Mouse (Mus musculus) G1E (cell line): Measurements from ENCODE around the gene Myh6. TPM values are rescaled to one million over a fixed set of nuclear protein-coding genes. Genes with fewer than 3 reads are reported as not detected.
"Not testable (repeated sequence)": the region's sequence is repeated elsewhere in the genome, so short reads cannot be mapped to it uniquely, and the experiment has no call there.

Experiments used
- ATAC-seq: 2 replicates; pipeline ENCODE4 v1.8.0; 2016; ENCODE audit warnings: mild to moderate bottlenecking; ENCODE audit not compliant: insufficient number of reproducible peaks, poor library complexity, low FRiP score, severe bottlenecking; ENCODE audit errors: extremely low read depth
- DNase-seq: peaks from one replicate; pipeline ENCODE4 v3.0.0; 2012; ENCODE audit warnings: low spot score
- H3K27me3 ChIP-seq: 2 replicates; pipeline ENCODE4 v1.6.1; 2012; ENCODE audit warnings: mild to moderate bottlenecking, low read length, inconsistent platforms; ENCODE audit not compliant: insufficient read depth
- H3K36me3 ChIP-seq: replicated peaks from 2 replicates; pipeline ENCODE3; 2012; ENCODE audit warnings: mild to moderate bottlenecking, inconsistent platforms
- H3K4me1 ChIP-seq: 2 replicates; pipeline ENCODE4 v1.6.1; 2012; ENCODE audit warnings: low read depth, low read length, inconsistent platforms, mixed read lengths; ENCODE audit not compliant: insufficient read depth
- H3K4me3 ChIP-seq: 2 replicates; pipeline ENCODE4 v1.5.1; 2012; ENCODE audit warnings: low read depth, mild to moderate bottlenecking, inconsistent platforms, low read length, moderate library complexity, mixed read lengths
- H3K9me3 ChIP-seq: replicated peaks from 2 replicates; pipeline ENCODE4 v1.6.1; 2012; ENCODE audit warnings: inconsistent platforms
- CTCF ChIP-seq: IDR thresholded peaks from 2 replicates; pipeline ENCODE4 v1.5.1; 2012; ENCODE audit warnings: low read depth, low read length, inconsistent platforms, mixed read lengths
- GATA1 ChIP-seq: IDR thresholded peaks from 2 replicates; pipeline ENCODE4 v1.6.1; 2012; ENCODE audit warnings: borderline replicate concordance, low read length, inconsistent platforms, mixed read lengths
- GATA2 ChIP-seq: IDR thresholded peaks from 2 replicates; pipeline ENCODE4 v1.6.1; 2012; ENCODE audit warnings: low read depth, low read length, inconsistent platforms, borderline replicate concordance
- POLR2AphosphoS5 ChIP-seq: IDR thresholded peaks from 2 replicates; pipeline ENCODE4 v1.6.1; 2012; ENCODE audit warnings: low read depth, low read length, inconsistent platforms; ENCODE audit not compliant: insufficient replicate concordance
- TAL1 ChIP-seq: conservative IDR thresholded peaks from 2 replicates; pipeline ENCODE4 v1.6.1; 2012; ENCODE audit warnings: low read depth, low read length, inconsistent platforms, mixed read lengths
- polyA plus RNA-seq: library from polyadenylated mRNA; stranded (reverse); fragments of >175 nt; gene quantifications from 2 replicates; pipeline ENCODE4 v1.2.3, GENCODE M21; 2012
- total RNA-seq, 2 experiments: library from RNA; stranded (forward) in 1 of 2; stranded (reverse) in 1 of 2; fragments of 200-1000 nt in 1 of 2; fragments of >200 nt in 1 of 2; fragmentation: Nextera tagmentation in 1 of 2; gene quantifications; 2 replicates each; pipeline ENCODE4 v1.2.3; 2014 to 2017

Gene Myh6
- total and polyA plus RNA-seq, 3 experiments = 0.18 to 0.38 TPM; not detected in 1

GRCm38 (mm10) chr14:54989886-54990441 lies 23.2 kb upstream of the Myh6 start:
- Histone ChIP-seq H3K27me3 (peaks cover 30% of the 10 kb centered on the region; the same call in 1 of the 2 replicates), H3K4me3 (no peak overlapping the region), H3K4me1 (no peaks in the 10 kb centered on the region), H3K9me3 (no peaks in the 10 kb centered on the region), H3K36me3 (no peaks in the 10 kb centered on the region)
- DNase-seq (no peak), ATAC-seq (no peak)
- no peak for TF ChIP-seq GATA2
- no peak for TF ChIP-seq CTCF
- TF ChIP-seq TAL1 = no peak
- no peak for TF ChIP-seq POLR2AphosphoS5
- TF ChIP-seq GATA1 = no peak

- DNase-seq (no peak), ATAC-seq (no peak)
- Histone ChIP-seq H3K27me3 (peaks cover 28% of the 10 kb centered on the region; the same call in 1 of the 2 replicates), H3K36me3 (no peaks in the 10 kb centered on the region), H3K4me3 (no peak overlapping the region), H3K9me3 (no peaks in the 10 kb centered on the region), H3K4me1 (no peaks in the 10 kb centered on the region)
- TF ChIP-seq GATA2 = no peak
- TF ChIP-seq TAL1 = no peak
- no peak for TF ChIP-seq POLR2AphosphoS5
- no peak for TF ChIP-seq CTCF
- no peak for TF ChIP-seq GATA1
These were observed 22.2 kb upstream of the Myh6 start for GRCm38 (mm10) chr14:54988882-54989281.

- H3K36me3 ChIP-seq, H3K4me3 ChIP-seq, ATAC-seq, H3K4me1 ChIP-seq, DNase-seq, H3K9me3 ChIP-seq: not testable (repeated sequence)
- peaks cover 24% of the 10 kb centered on the region; the same call in 1 of the 2 replicates for H3K27me3 ChIP-seq
These were observed 21.7 kb upstream of the Myh6 start for GRCm38 (mm10) chr14:54988350-54988874.

- no peak for DNase-seq
- no peak for TF ChIP-seq CTCF
- no peak for TF ChIP-seq GATA2
- no peak for TF ChIP-seq GATA1
- TF ChIP-seq TAL1 = no peak
- TF ChIP-seq POLR2AphosphoS5 = no peak
These were observed 15.2 kb upstream of the Myh6 start for GRCm38 (mm10) chr14:54981934-54982333.

GRCm38 (mm10) chr14:54978664-54979063 lies 11.9 kb upstream of the Myh6 start:
- H3K36me3 ChIP-seq = no peaks in the 10 kb centered on the region
- no peak for ATAC-seq
- TF ChIP-seq TAL1 (no peak), POLR2AphosphoS5 (no peak), GATA2 (no peak), CTCF (no peak), GATA1 (no peak)
- H3K9me3 ChIP-seq = no peaks in the 10 kb centered on the region
- peaks cover 32% of the 10 kb centered on the region for H3K27me3 ChIP-seq
- DNase-seq = no peak
- no peak overlapping the region for H3K4me3 ChIP-seq
- no peaks in the 10 kb centered on the region for H3K4me1 ChIP-seq

More at GRCm38 (mm10) chr14:54981934-54982333, 15.2 kb upstream of the Myh6 start:
- H3K4me3 ChIP-seq = no peak overlapping the region
- ATAC-seq = no peak
- H3K27me3 ChIP-seq = peaks cover 22% of the 10 kb centered on the region
- H3K36me3 ChIP-seq = no peaks in the 10 kb centered on the region
- H3K4me1 ChIP-seq = no peaks in the 10 kb centered on the region
- H3K9me3 ChIP-seq = no peaks in the 10 kb centered on the region

GRCm38 (mm10) chr14:54976633-54977032 lies 9.9 kb upstream of the Myh6 start, which contains the start of gene Gm17428:
Gene Gm17428, plus strand, starts transcription at chr14:54976933.
- no peak for TF ChIP-seq POLR2AphosphoS5
- TF ChIP-seq GATA2 = no peak
- no peak for TF ChIP-seq CTCF
- TF ChIP-seq GATA1 = no peak
- TF ChIP-seq TAL1 = no peak
- Histone ChIP-seq H3K9me3 (no peaks in the 10 kb centered on the region), H3K27me3 (peaks cover 38% of the 10 kb centered on the region), H3K4me1 (no peaks in the 10 kb centered on the region), H3K36me3 (no peaks in the 10 kb centered on the region), H3K4me3 (no peak within 1 kb of the TSS)
- DNase-seq (no peak), ATAC-seq (no peak)
